Mouse (Mus musculus) heart, adult 8-10 months (tissue): ENCODE measurements at regions not wholly inside any gene's neighbourhood (a gene's known extent, or its start where the extent isn't known, plus 50 kb on each side); places are given as distances from the start of the nearest gene placed in this dataset.

Experiments
- DNase-seq: peaks from one replicate; pipeline ENCODE4 v3.0.0; 2022; ENCODE audit warnings: low spot score

DNA sequence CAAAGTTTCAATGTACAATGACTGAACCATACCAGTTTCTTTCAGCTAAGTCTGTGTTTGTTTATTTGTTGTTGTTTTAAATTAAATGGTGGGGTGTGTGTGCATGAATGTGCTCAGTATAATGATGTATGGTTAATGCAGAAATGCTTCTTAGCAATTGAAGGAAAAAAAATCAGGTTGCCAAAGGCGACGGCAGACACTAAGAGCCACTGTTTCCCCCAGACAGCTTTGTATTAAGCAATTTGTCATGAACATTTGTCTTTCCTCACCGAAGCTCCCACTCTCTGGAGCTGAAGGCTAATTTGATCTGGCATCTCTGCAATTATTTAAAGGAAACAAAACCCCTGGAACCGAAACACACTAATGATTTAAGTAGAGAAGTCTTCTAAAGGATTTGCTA, 360.7 kb downstream of the Bckdhb start:
- no peak for DNase-seq

DNA sequence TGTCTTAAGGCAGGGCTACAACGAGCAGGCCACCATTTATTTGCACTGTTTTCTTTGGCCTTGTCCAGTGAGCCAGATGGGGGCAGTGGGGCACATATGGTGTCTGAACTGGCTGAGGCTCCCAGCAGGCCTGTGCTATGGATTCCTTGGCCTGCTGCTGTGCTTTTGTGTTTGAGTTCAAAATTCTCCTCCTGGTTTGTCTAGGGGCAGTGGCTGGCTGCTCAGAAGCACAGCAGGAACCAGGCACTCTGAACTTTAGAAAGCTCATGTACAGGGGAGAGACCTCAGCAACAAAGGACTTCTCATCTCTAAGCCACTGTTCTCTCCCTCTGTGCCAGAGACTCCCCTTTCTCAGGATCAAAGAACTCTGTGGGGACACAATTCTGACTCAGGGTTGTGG, 370.9 kb downstream of the Bckdhb start:
- DNase-seq = no peak

DNA sequence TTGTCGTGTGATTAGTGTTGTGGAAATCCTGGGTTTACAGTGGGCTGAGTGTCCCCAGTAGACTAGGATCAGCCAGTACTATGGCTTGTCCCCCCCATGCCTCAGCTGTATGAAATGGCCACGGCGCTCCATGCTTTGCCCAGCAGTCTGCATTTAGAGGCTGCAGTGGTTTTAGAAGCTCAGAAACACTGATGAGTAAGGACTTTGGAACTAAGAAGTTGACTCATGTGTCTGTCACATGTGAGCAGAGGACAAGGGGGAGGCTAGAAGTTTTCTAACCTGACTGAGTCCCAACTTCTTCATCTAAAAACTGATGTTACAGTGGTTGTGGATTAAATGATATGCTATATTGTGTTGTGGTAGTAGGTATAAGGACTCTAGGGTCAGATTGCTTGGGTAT, 371.5 kb downstream of the Bckdhb start:
- no peak for DNase-seq

DNA sequence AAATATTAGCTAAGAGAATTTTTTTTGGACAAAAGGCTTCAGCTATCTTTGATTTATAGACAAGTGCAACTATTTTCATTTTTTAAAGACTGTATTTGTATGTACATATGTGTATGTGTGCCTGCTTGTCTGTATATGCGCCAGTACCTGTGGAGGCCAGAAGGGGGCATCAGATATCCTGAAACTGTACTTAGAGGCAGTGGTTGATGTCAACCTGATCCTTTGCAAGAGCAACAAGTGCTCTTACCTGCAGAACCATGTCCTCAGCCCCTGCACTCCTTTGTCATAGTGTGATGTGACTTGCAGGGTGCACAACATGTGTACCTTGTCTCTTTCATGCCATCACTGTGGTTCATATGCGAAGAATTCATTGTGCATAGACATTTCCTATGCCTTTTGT, 379.5 kb downstream of the Bckdhb start:
- no peak for DNase-seq

DNA sequence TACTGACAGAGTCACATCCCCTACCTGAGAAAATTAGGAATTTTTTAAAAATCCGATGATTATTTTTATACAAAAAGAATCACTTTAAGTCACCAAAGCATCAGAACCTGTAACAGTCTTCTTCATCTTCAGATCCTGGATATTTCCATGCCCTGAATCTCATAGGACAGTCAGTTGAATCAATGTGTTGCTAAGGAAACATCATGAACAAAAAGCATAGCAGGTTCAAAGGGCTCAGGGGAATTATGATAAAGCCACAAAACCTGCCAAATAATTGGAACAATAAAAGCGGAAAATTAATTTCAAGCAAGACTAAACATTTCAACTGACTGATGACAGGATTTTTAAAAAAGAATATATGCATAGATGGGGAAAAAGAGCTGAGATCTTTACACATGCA, 393.9 kb downstream of the Bckdhb start:
- DNase-seq = no peak

DNA sequence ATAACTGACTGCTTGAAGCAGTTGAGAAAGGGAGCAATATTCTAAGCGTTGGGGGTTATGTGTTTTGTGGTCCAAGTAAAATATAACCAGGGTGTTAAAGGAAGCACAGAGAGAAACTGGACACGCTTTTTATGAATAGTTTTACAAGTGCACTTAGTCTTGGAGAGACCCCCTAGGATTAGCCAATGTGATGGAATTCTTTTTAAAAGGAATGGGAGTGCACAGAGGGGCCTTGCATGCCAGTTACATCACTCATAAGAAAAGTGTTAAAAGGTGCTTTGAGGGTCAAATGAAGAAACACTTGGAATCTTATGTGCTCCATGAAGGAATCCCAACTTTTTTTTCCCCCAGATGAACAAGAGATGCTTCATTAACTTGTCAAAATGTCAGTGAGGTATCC, 394.4 kb downstream of the Bckdhb start:
- DNase-seq = no peak

DNA sequence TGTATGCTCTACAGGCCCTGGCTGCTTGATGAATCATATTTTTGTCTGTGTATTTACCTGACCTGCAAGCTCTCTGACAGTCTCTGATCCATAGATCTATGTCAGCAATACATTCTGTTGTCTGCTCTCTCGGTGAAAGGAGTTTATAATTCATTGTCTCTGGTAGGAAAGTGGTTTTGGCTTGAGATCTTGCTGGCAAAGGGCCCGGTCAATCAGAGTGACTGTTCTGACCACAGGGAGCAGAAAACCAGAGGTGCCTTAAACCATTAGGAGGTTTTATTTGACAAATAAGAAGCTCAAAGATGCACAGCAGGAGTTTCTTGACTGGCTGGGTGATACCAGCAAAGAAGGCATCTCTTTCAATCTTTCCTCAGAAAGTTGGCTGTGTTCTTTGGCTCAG, 398.2 kb downstream of the Bckdhb start:
- no peak for DNase-seq

DNA sequence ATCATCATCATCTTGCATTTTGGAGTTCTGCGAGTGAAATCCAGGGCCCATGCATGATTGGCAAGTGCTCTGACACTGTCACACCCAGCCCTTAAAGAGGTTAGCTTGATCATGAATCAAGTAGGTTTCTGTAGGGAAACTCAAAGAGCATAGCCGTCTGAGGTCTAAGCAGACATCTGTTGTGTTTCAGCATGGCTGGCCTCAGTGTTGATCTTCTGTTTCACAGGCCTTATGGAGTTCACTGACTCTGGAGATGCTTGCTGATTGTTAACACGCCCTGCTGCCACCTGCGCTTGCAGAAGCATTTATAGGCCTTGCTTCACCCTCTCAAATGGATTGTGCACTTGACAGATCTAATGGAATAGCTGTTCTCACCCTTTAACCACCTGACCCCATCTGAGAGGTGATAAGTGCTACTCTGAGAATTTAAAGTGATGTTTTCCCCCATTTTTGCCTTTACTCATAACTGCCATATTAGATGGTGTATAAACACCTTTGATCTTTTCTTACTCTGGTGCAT, 406.2 kb downstream of the Bckdhb start:
- no peak for DNase-seq

DNA sequence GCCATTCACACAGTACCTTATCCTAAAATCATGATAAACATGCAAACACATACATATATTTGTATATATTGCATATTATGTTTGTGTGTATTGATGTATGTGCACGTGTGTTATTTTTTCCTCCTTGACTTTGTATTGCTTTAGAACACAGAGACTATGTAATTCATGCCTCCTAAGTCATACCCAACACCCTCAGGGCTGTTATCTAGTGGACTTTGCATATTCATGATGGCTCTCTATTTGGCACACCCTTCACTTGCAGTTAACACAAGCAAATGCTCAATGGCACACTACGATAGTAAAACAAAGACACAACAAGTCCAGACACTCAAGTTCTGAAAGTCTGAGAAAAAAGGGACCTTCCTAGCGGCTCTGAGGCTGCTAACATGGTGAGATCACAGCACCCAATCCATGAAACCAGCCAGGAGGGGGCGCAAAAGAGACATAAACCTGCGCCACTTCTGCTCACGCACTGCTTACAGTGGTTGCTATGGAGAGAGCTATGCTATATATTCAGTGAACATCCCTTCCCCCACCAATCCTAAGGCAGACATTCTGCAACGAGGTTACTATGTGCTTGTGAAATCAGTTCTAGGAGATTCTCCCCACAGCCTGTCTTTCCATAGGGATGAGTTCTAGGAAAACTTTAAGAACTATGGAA, 418.6 kb downstream of the Bckdhb start:
- peak; percentile 18 for DNase-seq

DNA sequence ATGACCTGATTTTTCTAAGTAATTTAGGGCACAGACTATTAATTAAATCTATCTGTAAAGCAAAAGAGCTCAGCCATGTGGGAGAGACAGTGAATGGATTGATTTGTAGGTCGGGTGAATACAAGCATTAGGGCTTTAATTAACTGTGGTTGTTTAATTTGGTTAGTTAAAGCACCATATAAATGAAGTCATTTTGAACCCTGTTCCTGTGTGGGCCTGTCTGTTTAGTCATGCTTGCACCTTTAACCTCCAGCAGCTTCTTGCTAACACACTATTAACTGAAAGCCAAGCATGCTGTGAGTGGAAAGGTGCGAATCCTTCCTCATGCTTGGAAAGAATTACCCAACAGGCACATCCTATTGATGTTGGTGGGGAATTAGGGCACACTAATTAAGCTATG, 425.3 kb downstream of the Bckdhb start:
- no peak for DNase-seq

DNA sequence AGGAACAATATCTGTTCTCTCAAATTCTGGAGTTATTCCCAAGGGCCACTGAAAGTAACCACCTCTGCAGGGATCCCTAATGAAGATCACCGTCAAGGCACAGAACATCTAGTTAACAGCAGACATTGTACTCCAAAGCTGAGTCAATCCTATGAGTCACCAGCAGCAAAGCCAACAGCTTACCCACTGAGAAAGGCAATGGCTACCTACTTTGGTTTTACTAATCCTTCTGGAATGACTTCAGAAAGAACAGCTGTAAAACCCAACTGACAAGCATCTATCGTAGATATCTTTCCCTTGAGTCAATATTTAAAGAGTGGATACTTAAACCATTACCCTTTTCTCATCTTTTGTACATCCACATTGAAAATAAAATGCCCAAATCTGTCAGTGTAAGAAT, 429.5 kb downstream of the Bckdhb start:
- no peak for DNase-seq

DNA sequence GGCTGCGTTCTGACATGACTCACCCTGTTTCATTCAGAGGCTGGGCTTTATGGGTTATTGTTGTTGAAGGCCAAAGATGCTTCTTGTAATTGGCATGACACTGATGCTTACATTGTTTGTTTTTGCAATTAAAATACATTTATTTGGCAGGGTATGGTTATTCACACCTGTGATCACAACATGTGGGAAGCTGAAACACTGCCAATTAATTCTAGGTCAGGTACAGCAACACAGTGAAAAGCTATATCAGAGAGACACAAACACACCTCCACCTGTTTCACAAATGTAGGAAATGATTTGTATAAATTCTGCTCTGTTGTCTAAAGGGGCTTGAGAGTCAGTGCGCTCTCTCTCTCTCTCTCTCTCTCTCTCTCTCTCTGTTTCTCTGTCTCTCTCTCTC, 431.2 kb downstream of the Bckdhb start:
- DNase-seq = no peak

DNA sequence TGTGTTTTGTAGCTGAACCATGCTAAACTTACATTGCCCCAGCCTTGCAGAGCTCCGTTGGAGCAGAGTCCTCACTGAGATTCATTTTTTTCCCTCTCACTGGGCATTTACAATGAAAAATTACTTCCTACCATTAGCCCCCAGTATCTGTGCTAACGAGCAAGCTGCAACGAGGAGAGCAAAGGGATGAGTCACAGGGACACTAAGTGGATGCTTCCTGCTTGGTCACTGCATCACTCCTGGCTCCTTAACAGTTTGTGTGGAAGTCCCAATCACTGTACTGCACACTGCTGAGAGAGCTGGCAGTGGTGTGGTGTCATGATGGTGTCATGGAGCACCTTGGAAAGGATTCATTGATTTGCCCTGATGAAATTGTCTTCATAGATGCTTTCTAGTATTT, 434.9 kb downstream of the Bckdhb start:
- no peak for DNase-seq

DNA sequence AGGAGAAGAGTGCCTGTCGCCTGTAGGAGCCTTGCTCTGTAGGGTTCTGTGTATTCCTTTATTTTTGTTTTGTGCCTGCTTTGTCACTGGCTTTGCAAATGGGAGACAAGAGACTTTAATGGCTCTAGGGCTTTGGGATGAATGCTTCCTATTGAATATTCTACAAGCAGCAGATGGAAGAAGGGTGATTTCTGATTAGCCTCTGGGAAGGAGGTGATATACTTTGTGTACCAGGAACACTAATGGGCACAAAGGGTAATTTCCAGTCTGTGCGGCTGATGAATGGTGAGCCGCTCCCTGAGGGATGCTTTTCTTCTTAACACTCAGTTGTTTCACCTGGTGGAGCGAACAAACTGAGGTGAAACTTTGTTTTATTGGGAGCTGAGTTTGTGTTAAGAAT, 435.5 kb downstream of the Bckdhb start:
- DNase-seq = no peak

DNA sequence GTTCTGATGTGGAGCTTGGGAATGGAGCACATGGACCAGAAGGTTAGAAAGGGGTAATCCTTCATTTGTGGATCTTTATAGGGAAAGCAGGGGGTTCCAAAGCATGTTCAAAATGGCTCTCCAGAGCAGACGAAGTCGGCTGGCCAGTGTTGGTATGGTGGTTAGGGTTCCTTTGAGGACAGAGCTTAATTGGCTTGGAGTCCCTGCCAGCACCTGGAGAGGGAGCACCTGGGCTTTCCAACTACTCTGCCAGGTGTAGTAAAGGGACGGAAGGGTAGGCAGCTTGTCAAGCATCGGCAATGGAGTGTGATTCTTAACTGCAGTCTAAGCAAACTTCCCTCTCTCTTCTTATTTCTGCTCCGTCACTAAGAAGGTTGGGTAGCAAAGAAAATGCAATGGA, 438.5 kb downstream of the Bckdhb start:
- DNase-seq = no peak

DNA sequence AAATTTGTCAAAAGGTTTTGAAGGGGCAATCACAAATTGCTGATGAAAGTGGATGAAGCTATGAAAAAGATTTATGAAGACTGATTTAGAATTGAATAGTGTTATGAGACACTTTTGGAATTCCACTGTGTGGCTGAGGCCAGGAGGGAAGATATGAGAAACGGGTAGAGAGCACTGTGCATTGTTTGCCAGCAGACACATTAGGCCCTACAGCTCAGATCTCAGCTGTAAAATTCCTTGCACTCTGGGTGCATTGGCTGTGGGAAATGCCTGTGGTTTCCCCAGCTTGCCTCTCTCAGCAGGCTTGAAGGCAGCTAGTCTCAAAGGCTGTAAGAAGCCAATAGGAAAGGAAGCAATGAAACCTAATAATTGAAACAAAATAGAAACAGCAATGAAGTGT, 444.3 kb downstream of the Bckdhb start:
- DNase-seq = no peak

DNA sequence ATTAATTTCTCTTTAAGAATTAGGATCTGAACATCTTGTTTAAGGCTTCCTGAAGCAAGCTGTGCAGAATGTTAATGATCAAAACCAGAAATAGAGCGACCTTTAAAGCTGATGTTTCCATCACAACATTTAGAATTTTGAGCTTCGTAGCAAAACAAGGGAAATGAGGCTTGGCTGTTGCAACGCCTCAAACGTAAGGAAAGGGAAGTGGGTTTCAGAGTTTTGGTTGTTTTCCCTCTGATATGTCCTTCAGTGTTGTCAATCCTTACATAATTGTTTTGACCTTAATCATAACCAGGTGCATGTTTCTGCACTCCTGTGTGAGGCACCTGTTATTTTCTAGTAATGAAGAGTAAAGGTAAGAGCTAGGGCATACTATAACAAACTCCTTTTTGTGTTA, 445.3 kb downstream of the Bckdhb start:
- no peak for DNase-seq

DNA sequence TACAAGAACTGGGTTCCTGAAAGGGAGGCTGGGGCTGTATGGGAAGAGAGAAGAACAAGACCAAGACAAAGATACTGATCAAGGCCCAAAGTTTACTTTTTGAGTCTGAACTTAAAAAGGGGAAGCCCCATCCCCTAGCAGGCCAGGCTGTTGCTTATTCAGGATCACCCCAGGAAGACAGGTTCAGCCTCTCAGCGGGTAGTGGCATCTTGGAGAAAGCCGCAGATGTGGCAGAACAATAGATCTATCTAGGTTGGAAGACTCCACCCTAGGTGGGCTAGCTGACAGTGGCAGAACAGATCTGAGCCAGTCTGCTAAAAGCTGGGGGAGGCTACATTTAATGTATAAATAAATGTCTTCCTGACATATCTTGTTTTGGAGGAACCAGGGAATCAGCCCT, 450.8 kb downstream of the Bckdhb start:
- no peak for DNase-seq

DNA sequence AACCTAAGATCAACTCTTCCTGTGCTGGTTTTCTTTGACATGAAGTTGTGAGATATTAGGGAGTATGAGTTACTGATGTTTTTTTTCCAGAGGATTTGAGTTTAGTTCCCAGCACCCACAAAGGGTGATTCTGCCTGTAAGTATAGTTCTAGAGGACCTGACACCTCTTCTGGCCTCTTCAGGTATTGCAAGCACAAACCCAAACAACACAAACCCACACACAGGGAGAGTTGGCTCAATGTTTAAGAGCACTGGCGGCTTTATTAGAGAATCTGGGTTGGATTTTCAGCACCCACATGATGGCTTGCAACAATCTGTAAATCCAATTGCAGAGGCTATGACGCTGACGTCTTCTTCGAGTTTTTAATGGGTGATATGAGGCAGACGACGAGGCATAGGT, 451.7 kb downstream of the Bckdhb start:
- DNase-seq = no peak

DNA sequence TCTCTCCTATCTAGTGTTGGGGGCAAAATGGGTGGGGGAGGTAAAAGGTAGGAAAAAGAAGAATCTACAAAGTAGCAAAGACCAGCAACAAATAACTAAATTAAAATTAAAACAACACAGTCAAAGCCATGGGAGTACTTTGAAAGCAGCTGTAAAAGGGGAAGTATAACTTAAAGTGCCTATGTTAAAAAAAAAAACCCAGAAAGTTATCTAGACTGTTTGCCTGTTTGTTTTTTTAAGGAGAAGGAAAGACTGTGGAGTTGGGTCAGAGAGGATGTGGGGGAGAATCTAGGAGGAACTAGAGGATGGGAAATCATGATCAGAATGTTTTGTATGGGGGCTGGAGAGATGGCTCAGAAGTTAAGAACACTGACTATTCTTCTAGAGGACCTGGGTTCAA, 457.0 kb downstream of the Bckdhb start:
- no peak for DNase-seq

DNA sequence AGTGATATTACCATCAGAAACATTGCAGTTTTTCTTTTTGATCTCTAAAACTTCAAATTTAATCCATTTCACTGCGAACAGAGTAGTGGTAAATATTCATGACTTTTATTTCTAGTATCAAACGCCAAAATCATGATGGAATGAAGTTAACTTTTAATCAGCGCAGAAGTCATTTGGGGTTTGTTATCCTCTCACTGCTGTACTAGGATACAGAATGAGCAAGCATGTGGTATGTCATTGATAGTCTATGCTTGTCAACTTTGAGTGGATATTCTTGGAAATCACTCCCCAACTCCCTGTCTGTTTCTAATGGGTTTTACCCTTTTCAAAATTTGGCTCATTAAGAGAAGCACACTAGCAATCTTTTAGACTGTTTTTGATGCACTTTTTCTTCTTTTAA, 464.9 kb downstream of the Bckdhb start:
- DNase-seq = no peak

DNA sequence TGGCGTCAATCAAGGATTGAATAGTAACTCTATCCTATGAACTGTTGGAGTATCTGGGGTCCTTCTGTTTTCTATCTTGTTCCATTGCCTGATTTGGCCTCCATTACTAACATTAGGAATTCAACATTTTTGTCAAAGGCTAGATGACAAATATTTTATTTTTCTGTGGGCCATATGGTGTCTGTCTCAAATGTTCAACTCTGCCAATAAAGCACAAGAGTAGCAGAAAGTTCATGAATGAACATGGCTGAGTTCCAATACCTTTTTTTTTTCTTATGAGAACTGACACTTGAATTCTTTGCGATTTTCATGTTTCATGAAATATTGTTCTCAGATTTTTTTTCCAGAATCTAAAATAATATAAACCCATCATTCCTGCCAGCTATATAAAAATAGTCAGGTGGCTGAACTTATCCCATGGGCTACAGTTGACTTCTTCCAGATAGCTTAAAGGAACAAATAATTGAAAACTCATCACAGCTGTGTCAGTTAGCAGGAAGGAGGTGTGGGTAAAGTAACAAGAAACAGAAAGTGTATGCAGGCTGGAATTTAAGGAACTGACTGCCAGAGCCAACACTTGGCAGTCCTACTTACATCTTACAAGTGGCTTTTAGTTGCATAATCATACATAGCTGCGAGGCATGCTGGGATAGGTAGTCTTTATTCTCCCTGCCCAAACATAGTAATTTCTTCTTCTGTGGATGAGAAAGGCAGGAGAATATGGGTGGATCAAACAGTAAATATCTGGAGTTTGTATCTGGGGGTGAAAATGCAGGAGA, 469.8 kb downstream of the Bckdhb start:
- peak; percentile 12 for DNase-seq

DNA sequence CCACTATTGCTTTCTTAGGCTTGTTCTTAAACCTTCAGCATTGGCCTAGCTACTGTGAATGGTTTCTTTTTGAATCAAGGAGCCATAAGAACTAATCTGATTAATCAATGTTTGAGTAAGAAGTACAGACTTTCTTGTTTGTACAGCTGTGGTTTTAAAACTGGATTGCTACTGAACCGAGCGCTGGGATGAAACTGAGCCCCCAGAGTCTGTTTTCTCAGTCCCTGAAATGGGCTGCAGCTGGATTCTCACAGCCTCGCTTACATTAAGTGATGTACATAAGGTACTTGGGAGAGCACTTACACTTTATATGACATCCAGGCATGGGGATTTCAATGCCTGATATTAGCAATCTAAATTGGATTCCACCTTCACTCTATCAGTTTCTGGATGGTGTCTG, 474.5 kb downstream of the Bckdhb start:
- no peak for DNase-seq
